Mouse (Mus musculus): ENCODE results near the gene Ccdc8.
A peak's percentile ranks its signal among the peaks of the same experiment; 100 is the strongest.
"Not testable (repeated sequence)": the region's sequence is repeated elsewhere in the genome, so short reads cannot be mapped to it uniquely, and the experiment has no call there.

The Ccdc8 gene

DNA sequence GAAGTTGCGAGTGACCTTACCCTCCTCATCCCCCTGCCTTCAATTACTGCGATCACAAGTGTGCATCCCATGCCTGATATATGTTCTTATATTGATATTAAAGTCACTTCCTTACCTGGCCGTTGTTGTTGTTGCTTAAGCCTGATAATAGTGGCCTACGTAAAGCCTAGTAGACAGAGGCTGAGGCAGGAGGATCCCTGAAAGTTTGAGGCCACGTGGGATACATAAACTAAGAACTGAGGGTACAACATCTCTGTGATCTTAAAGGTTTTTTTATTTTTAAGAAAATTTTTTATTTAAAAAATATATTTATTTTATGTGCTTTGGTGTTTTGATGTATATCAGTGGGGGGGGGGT lies at the start of gene Ccdc8:
Gene Ccdc8, plus strand, starts transcription at position 258 of the 357 bp plus-strand sequence.
- DNase-seq, result no peak

DNA sequence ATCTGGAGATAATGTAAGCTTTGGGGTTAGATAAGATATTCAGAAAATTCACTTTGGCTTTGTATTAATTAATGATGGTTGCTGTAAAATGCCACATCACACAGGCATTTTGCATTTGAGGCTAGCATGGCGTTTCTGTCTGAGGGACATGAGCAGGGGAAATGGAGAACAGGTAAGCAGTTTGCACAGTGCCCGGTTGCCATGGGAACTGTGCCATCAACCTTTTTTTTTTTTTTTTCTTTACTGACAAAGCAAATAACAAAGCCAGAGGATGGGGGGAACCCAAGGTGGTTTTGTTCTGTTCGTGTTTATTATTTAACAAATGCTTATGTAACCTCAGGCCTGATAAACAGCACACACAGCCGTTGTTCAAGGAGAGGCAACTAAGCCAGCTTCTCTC lies 49.6 kb upstream of the Ccdc8 start:
- no peak for DNase-seq

DNA sequence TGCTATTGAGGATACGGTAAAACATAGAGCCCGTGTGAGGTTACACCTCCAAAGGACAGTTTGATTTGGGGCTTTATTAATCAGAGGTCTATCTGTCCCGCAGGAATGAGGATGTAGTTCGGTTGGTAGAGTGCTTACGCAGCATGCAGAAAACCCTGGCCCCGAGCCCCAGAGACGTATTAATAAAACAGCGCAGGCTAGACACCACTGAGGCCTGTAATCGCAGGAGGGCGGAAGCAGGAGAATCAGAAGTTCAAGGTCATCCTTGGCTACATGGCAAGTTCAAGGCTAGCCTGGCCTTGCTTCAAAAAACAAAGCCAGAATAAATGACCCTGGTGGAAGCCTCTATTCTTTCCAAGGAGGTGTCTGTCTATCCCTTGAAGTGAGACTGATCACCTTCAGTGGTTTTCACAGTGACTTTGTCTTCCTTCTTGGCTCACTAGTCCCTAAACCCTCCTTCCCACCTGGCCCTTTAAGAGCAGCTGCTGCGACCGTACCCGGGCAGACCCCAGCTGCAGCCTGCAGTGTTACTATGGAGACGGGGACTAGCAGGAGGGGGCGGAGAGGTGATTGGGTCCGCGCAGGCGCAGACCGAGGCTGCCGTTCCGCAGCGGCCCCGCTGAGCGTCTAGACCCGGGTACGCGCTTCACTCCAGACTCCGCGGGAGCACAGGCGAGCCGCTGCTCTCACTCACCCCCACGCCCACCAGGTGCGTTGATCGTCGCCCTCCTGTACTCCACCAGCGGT lies 48.3 kb upstream of the Ccdc8 start, which contains the start of gene Pnmal2:
Gene Pnmal2, plus strand, starts transcription at position 622 of the 747 bp plus-strand sequence.
- peak; percentile 90 to 93 for DNase-seq

DNA sequence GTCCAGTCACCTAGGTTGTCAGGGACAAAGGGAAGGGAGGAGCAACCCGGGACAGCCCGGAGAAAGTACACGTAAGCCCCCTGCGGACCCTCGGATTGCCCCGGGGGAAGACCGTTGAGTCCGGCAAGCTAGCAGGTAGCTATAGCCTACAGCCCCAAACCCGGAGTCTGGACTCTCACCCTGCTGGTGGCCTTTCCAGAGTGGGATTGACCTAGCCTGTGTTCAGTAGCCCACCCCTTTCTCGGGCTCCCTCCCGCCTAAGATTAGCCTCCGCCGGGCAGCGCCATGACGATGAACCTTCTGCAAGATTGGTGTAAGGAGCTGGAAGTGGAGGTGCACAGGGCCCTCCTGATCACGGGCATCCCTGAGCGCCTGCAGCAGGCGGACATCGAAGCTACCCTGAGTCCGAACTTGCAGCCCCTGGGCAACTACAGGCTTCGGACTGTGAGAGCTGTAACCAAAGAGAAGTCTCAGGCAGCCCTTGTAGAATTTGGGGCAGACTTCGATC lies 47.6 kb upstream of the Ccdc8 start:
- no peak for DNase-seq

DNA sequence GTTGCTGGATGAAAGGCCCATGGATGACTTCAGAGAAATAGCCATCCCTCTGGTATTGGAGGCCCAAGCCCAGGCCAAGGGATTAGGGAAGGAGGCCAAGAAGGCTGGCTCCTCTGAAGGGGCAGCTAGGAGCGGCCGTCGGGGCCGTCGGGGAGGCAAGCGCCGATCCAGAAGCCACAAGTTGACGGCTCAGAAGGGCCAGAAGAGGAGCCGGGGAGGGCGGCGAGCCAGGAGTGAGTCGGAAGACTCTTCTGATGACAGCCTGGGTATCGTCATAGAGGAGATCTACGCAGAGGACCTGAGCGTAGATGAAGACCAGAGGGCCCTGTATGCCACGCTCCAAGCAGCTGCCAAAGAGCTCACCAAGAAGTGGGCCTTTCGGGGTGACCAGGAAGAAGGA lies 47.1 kb upstream of the Ccdc8 start:
- peak; percentile 50 to 51 for DNase-seq

DNA sequence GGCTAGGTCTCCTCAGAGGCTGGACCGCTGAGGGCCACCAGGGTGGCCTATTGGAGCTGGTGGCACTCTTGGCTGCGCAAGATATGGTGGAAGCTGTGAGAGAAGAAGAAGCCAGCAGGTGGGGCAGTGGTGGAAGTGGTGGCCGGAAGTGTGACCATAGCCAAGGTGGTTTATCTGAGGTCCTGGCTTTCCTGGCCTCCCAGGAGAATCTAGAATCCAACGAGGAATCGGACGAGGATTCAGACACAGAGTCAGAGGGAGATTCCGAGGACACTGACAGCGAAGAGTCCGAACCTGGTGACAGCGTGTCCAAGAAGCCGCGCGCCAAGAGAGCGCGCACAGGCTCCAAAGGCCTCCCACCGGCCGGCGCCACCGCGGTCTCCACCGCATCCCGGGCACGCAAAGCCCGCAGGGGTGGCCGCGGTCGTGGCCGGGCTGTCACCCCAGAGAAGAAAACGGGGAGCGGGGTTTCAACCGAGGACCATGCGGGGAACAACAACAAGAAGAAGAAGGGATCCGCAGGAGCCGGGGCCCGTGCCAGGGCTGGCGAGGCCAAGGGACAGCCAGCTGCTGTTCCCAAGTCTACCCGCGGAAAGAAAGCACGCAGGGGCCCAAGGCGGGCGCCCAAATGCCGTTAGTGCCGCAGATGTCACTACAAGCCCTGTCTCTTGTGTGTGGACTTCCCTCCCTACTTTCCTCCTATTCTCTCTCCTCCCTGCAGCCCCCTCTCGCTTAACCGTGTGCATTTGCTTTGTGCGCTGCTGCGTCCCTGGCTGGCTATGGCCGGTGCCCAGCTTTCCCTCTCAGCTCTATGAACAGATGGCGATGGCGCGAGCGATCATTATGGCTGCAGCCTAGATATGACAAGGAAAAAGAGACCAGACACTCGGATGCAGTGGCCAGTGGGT lies 45.8 kb upstream of the Ccdc8 start:
- peak; percentile 68 to 72 for DNase-seq

DNA sequence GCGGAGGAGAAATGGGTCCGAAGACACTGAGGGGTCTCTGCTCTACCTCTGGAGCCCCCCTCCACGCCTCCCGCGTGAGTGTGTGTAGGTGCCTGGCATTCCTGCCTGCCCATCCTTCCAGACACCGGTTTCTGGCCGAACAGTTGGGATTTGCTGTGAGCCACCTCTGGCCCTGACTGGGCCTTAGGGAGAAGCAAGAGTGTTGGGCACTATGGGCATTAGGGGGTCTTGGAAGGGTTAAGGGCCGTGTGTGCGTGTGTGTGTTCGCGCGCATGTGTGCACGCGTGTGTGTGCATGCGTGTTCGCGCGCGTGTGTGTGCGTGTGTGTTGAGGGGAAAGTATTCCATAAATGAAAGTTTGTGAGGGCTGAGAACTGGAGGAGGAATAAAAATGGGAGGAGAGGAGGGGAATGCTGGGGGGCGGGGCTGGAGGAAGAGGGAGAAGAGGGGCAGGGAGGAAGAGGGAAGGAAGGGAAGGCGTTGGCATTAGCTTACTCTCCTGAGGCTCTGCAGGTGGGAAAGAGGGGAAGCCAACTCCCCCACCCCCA lies 45.1 kb upstream of the Ccdc8 start:
- DNase-seq, result peak; percentile 42 to 43

DNA sequence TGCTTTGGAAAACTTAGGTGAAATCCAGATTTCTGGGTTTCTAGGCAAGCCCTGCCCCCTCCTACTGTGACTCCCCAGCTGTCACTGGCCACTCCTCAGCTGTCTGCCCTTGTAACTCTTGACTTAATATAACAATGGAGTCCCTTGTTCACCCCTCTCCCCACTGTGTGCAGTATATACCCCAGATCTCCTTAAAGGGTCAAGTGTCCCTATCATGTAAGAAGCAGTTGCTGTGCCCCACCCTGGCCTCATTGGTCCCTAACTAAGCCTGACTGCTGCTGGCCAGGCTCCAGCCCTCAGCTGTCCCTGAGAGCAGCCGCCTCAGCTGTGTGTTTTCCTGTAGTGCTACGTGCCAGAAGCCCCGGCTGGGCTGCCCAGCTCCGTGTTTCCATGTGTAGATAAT lies 44.5 kb upstream of the Ccdc8 start:
- peak; percentile 47 to 49 for DNase-seq

DNA sequence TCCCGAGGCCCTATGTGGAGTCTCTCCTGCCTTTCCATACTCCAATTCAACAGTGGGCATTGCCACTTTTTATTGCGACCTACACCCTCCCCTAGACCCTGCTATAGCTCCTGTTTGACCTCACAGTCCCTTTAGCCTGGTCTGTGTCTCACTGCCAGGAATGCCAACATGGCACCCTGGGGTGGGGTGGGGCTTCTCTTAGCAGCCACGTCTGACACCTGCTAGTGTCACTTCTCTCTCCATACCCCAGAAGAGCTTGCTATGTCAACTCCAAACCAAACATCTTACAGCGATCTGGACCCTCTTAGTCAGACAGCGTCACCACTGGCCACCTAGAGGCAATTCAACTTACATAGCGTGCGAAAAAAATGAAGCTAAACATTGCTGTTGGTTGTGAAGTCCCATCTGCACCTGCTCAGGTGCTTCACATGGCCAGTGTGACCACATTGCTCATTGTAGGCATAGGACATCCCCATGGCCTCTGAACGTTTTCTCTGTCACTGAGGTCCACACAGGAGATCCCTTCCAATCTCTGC lies 43.5 kb upstream of the Ccdc8 start:
- DNase-seq, result peak in 1 of 2 experiments; percentile 40

DNA sequence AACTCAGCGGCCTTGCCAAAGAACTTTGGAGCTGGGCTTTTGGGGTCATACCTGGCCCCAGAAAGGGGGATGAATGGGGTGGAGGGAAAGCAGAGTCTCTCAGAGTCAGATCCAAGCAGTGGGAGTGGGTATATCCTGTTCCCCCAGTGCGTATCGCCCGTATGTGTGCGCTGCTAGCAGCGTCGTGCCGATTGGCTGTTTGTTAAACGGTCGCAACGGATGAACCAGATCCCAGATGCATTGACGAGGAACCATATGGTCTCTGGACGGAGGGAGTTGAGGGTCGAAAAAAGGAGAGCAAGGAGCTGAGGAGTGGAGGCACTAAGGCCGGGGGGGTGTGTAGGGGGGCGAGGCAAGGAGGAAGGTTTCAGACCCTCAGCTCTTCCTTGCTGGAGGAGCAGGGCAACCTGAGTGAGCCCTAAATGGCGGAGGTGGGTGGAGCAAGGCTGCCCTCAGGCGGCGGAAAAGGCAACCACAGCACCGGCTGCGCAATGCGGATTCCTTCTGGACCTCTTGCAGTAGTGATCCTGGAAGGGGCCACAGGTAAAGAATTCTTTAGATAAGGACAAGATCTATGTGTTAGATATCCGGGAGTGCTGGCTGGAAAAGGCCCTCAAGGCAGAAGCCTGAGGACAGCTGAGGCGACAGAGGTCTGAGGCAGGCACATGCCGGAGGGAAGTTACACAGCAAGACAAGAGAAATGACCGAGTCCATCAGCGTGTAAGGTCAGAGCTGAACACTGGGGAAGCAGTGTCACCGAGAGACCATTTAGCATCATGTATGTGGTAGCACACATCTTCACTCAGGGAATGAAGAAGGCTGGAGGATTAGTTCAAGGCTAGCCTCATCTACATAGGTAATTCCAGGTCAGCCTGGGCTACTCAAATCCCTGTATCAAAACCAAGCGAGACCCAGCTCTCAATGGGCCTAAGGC lies 42.3 kb upstream of the Ccdc8 start:
- peak; percentile 90 to 92 for DNase-seq

DNA sequence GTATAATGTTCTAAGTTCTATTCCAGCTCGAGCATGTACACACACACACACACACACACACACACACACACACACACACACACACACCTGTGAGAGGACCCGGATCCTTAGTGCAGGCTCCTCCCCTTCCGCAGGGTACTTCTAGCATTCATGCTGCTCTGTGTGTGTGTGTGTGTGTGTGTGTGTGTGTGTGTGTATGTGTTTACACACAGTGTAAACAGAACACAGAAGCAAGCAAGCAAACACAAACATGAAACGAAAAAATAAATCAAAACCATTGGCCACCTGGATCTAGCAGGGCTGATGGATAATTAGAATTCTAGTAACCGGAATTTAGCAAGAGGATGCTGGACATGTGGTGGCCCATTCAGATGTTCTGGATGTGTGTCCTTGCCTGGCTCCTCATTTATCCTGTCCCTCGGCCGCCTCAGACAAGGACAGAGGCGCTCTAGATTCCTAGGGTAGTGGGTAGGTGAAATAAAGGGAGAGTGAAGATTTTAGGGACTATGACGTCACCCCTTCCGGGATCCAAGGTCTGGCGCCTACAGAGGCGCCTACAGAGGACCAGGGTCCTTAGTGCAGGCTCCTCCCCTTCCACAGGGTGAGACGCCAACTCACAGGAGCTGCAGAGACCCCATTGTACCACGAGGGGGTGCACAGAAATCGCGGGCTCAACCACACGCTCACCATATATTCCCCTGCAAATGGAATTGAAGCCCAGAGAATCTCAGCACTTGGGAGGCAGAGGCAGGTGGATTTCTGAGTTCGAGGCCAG lies 41.5 kb upstream of the Ccdc8 start:
- DNase-seq, result peak; percentile 77 to 82

DNA sequence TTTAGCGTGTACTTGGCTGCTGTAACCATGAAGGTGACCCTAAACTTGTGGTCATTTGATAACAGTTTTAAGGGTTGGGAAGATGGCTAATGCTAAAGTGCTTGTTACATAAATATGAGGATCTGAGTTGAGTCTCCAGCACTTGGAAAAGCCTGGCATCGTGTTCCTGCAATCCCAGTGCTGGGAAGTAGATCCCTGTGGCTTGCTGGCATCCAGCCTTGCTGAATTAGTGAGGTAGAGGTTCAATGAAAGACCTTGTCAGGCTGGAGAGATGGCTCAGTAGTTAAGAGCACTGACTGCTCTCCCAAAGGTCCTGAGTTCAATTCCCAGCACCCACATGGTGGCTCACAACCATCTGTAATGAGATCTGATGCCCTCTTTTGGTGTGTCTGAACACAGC lies 38.7 kb upstream of the Ccdc8 start:
- not testable (repeated sequence) for DNase-seq

DNA sequence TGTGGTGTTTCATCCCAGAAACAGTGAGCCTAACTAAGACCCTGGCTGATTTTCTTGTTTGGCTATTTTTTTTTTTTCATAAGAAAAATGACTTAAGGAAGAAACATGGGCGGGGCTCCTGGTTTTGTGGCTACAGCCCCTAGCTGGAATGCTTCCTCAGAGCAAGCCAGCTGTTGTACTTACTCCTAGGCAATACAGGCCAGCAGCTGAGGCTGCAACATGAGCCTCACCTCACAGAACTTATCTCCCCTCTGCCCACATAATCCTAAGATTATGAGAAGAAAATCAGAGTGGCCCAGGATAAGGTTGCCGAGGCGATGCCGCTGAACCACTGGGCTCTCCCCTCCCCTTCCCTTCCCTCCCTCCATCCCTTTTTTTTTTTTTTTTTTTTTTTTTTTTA lies 36.8 kb upstream of the Ccdc8 start:
- DNase-seq, result no peak

DNA sequence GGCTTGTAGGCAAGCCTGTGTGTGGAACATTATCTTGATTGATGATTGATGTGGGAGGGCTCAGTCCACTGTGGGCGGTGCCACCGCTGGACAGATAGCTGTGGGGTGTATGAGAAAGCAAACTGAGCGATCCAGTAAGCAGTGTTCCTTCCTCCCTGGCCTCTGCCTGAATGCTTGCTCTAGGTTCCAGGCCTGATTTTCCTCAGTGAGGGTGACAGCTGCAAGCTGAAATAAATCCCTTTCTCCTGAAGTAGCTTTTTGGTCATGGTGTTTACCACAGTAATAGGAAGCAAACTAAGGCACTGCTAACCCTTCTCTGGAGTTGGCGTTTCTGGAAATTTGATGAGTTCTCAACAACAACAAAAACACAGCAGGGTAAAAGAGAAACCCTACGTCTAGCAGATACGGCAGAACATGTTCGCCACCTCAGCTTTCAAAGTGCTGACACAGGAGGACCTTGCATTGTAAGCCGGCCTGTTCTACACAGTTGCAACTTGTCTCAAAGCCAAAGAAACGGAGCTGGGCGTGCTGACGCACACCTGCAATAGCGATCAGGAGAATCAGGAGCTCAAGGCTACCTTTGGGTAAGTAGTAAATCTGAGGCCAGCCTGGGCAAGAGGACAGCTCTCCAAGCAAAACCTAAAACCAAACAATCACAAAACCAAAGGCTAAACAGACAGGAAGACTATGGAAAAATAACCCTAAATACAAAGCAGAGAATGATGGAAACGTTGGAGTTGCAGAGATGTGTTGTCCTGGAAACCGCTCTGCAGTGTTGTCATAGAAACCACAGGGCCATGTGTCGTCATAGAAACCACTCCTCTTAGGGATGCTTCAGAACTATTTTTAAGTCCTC lies 35.9 kb upstream of the Ccdc8 start:
- DNase-seq, result no peak

DNA sequence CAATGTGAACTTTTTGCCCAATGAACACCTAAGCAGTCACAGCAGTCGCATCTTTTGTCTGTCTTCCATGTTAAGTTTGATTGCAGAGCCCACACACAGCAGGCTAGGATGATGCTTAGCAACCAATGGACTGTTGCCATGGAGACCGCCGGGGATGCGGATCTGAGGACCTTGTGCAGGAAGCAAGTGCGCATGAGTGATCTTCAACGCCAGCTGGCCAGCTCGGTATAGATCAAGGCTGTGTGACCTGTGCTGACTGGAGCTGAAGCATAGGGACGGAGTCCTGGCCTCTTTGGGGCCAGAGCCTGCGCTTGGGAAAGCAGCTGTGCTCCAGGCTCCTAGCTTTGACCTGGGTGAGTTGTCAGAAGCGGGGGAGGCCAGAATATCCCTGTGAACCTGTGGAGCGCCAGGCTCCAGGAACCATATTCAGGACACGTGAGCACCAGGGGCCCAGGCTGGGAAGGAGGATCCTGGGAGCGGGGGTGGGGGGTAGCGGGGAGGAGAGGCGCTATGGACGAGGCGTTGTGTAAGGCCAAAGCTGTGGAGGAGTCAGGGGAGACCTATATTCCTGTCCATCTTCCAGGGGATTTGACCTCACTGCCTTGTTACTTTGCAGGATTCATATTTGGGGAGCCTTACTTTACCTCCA lies 32.8 kb upstream of the Ccdc8 start, which contains the start of gene Pnmal1:
Gene Pnmal1, plus strand, starts transcription at position 141 of the 649 bp plus-strand sequence.
- peak; percentile 88 for DNase-seq

DNA sequence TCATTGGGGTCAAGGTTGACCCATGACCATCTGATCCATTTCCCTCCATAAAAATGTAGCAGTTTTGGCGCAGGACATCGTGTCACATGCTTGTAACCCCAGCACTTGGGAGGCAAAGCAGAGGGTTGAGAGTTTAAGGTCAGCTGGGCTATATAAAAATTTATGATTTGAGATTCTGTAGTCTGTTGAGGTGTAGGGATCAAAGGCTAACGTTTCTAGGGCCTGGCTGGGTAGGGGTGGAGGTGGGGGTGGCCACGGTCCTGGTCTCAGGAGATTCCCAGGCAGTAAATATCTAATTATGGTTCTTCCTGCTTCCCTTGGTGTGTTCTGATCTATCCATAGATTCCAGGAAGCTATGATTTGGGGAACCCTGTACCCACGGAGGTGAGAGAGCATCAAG lies 30.8 kb upstream of the Ccdc8 start:
- no peak for DNase-seq

DNA sequence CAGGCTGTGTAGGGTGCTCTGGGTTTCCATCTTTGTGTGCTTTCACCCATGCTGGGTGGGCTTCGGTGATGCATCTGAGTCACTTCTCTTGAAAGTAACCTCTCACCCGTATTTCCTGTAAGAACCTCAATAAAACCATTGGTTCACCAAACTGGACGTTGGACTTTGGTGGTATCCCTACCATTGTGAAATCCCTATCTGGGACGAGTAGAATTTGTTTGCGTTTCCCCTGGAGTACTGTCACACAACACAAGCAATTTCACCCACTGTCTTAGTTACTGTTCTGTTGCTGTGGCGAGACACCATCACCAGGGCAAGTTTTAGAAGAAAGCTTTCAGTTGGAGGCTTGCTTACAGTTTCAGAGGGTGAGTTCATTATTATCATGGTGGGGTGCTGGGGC lies 24.1 kb upstream of the Ccdc8 start:
- DNase-seq, result no peak

DNA sequence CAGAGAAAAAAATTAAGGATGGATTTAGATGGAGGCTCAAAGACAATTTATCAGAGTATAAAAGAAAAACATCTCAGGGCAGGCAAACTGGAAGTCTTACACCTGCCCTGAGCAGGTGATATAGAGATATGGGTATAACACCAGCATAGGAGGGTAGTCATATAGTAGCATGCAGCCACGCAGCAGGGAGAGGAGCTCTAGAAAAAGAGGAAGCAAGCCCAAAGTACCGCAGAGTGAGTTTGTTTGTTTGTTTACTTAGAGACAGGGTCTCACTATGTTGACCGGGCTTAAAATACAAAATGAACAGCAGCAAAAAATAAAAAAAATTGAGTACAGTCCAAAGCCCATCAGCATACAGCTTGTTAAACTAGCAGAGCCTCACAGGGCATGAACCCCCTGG lies 21.3 kb upstream of the Ccdc8 start:
- no peak for DNase-seq

DNA sequence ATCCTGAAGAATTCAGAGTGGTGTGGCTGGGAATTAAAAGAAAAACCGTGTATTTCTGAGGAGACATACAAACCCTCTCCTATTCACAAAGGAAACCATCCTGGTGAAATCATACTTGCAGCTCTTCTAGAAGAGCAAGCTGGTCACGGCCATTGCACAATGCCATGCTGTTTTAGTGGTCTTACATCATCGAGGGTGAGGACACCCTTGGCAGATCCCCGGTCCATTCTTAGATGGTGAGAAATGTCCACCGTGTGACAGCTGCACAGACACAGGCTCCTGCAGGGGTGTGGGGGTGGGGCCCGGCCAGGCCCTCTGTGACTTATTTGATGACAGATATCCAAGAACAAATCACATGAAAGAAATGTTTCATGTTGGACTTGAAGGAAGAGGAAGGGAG lies 18.5 kb upstream of the Ccdc8 start:
- no peak for DNase-seq

DNA sequence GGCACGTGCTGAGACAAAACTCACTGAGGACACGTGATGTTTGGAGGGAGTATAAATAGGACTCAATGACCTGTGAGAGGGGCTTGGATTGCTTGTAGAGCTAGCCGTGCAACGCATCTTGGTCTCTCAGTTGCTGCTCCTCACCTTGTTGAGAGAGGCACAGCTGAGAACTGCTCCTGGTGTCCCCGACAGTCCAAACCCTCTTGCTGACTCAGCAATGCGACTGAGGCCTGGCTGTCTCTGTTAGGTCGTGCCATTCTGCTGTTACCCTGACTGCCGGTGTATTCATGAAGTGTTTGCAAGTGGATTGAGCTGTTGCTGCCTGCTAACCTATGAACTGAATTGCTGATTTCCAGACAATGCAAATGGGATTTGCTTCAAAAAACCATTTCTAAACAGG lies 16.2 kb upstream of the Ccdc8 start:
- no peak for DNase-seq
